Mouse (Mus musculus): ENCODE data around the gene Myo1b. TPM values are rescaled to one million over a fixed set of nuclear protein-coding genes. Genes with fewer than 3 reads are reported as not detected.
"Not testable (repeated sequence)": the region's sequence is repeated elsewhere in the genome, so short reads cannot be mapped to it uniquely, and the experiment has no call there.

Gene Myo1b
- total RNA-seq, 2 experiments from 2014 or later, result 63.2 to 64.2 TPM

- peak; percentile 38 to 67 for DNase-seq
Measured at GRCm38 (mm10) chr1:51895961-51896360, 19.9 kb downstream of the Myo1b start.

- no peak for DNase-seq
Measured at GRCm38 (mm10) chr1:51894721-51895120, 21.1 kb downstream of the Myo1b start.

DNA sequence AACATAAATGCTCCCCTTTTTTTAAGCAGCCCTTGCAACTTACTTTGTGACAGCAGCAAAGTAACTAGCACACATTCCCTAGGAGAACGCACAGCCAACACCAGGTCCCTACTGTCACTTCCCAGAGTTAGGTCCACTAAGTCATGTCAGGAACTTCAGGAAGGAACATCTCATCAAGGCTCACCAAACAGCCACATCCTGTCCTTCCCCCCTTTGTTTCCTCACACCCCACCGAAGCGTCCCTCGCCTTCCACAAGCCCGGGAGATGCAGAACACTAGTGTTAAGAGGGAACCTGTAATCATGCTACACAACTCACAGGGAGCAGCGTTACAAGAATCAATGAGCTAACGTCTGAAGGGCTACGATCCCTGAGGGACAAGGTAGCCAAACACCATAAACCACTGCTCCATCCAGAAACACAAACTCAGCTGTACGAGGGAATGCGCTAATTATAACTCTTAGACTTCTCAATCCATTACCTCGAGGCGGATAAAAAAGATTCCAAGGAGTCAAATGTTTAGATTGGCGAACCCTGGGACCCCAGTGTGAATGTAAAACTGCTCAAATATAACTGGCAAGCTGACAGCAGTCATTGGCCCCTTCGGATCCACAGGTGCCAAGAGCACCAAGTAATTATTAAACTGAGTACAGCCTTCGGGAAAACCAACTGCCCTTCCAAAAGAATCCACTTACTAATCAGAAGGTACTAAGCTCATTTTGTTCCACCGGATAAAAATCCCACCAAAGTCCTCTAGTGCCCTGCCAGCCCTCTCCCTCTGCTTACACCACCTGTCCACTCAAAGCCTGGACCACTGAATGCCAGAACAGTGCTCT, 22.1 kb downstream of the Myo1b start:
- DNase-seq, result no peak

- DNase-seq, result no peak
Measured at GRCm38 (mm10) chr1:51892005-51892404, 23.9 kb downstream of the Myo1b start.

- DNase-seq, result no peak
Measured at GRCm38 (mm10) chr1:51888046-51888813, 27.6 kb downstream of the Myo1b start.

GRCm38 (mm10) chr1:51885356-51885983, 30.4 kb downstream of the Myo1b start:
- DNase-seq, result no peak

GRCm38 (mm10) chr1:51883211-51883610, 32.7 kb downstream of the Myo1b start:
- DNase-seq, result no peak

DNA sequence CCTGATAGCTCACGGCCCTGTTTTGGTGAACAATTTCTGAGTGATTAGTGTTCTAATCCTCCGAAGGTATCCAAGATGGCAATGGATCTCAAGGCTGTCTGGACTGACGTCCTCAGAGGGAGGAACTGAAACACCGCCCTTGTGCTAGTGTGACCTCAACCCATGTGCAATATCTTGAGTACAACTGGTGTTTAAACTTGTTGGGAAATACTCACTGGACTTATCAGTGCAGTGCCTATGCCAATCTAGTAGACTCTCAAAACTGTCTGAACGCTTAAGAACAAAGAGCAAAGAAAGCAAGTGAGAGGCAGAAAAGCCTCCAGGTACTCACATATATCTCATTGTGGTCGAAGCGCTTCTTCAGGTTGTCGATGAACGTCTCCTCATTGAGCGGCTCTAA, 33.1 kb downstream of the Myo1b start:
- no peak for DNase-seq

DNA sequence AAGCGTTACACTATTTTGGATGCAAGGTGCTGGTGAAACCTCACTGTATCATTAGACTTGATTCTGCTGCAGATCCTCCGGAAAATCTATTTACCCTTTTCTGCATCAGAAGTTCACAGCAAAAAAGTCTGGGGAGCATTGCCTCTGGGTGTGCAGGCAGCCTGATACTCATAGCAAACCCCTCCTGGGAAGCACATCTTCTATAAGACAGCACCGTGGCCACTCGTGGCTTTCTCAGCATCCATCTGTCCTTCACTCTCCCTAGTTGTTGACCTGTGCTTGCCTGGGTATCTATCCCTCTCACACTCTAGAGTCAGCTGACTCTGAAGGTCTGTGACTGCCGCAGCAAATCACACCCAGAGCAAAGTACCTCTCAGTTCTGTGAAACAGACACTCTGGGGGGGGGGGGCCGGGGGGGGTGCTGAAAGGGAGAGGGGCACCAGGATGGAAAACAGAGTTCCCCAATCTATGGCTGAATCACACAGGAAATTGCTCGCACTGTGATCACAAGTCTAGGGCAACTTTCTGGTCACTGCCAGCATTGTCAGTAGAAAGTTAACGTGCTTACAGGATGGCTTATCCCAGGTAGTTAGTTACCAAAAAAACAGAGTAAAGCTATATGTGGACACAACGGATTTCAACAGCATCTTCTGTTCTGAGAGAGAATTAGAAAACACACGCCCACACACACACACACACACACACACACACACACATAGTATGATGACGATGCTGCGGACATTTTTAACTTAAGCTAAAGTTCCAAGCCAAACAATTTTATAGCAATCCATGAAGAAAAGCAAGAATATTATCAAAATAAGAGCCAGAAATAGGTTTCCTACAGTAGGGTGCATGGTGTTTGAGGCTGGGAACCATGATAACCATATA, 35.7 kb downstream of the Myo1b start:
- DNase-seq, result no peak

DNA sequence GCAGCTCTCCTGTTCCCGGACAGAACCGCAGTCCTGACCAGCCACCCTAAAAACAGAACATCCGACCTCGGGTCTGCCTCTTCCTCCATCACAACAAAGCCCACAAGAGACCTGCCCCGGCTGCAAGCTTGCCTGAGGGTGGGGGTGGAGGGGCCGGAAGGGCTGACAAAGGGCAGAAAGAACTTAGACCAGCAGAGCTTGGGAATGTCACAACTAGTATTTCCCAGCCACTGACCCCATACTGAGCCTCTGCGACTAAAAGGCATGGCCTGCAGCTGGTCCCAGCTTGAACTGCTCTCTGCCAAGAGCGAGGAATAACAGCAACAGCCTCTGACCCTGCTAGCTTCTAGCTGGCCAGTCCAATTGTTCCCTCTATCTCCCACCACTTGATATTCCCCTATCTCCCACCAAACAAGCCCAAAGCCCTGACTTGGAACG, 36.5 kb downstream of the Myo1b start:
- peak in 1 of 2 experiments; percentile 31 for DNase-seq

DNA sequence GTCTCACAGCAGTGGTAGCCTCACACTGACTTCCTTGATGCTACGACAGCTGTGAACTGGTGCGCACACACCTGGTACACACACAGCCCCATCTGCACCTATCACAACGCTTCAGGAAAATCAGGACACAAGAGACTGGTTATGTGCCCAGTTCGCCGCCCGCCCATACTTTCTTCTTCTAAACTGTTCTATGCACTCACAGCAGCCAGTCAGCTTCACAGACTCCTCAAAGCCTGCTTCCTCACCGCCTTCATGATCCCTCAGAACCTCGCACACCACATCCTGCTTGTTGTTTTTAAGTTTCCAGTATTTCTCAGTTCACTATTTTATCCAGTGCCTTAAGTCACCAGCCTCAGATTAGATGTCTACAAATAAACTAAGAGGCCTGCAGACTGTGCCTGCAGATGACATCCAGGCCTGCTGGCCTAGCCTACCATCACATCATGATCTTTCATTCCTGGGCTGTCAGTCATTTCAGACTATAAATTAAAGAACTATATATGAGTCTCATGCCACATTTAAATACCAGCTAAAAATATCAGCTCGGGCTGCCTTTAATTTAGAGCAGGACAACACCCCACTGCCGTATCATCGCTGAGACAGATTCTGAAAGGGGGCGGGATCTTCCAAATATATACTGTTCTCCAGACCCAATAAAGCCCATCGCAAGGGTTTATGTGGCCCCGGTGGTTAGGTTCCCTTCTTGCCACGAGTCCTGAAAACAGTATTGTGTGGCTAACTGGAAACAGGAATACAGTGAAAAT, 40.2 kb downstream of the Myo1b start:
- no peak for DNase-seq

DNA sequence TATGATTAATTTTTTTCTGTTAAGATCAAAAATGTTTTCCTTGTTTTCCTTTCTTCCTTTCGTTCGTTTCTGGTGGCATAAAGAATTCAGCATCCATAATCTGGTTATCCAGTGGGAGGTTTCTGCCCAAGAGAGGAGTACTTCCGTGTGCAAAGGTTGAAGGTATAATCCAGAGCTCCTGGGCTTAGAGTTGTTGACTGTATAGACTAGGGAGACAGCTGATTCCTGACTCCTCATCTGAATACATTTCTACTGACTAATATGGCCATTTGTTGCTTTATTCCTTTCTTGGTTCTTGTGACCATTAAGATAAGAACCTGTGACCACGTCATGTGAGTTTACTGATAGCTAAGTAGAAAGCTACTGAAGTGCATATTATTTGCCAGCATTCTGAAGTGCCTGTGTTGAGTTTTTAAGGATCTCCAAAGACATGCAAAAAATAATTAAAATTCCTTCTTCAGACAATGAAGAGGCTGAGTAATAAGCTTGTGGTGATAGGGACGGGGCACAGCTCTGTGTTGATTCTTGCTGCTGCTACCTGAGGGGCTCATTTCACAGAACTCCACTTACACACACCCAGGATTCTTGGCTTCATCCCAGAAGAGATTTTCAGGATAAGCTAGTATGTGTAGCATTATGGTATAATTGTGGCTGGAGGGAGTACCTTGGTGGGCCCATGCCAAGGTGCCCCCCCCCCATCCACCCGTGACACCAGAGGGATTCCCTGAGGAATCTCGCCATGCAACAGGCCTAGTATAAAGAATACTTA, 43.2 kb downstream of the Myo1b start:
- no peak for DNase-seq

- DNase-seq, result not testable (repeated sequence)
Measured at GRCm38 (mm10) chr1:51871234-51871633, 44.6 kb downstream of the Myo1b start.

GRCm38 (mm10) chr1:51862828-51863421, 52.9 kb downstream of the Myo1b start:
- DNase-seq, result no peak

DNA sequence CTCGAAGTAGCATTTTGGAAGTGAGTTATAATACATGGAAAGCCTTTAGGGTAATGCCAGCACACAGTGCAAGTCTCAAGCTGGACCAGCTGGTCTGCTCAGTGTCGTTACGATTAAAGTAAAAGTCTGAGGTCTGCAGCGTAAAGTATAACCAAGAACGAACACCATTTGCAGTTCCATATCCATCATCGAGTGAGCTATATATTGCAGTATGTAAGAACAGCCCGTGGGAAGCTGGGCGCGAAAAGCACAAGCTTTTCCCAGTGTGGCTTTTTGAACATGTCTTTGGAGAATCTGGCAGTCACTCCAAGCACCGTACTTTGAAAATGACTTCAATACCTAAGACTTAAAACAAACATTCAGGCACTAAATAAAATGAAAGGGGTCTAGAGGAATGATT, 55.0 kb downstream of the Myo1b start:
- DNase-seq, result no peak

DNA sequence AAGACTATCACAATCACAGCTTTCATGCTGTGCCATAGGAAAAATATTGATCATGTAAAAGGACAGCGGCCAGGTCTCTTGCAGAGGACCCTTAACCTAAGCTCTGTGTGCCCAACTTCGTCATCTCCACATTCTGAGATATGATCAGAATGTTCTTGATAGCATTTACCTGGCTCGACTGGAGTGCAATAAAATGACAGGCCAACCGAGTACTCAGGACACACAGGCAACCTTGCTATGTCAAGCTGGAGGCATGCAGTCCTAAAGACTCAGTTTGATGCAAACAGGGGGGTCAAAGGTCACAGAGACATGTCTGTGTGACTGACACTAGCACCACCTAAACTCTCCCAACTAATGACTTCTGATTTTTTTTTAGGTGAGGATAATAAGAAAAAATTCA, 58.9 kb downstream of the Myo1b start:
- no peak for DNase-seq

DNA sequence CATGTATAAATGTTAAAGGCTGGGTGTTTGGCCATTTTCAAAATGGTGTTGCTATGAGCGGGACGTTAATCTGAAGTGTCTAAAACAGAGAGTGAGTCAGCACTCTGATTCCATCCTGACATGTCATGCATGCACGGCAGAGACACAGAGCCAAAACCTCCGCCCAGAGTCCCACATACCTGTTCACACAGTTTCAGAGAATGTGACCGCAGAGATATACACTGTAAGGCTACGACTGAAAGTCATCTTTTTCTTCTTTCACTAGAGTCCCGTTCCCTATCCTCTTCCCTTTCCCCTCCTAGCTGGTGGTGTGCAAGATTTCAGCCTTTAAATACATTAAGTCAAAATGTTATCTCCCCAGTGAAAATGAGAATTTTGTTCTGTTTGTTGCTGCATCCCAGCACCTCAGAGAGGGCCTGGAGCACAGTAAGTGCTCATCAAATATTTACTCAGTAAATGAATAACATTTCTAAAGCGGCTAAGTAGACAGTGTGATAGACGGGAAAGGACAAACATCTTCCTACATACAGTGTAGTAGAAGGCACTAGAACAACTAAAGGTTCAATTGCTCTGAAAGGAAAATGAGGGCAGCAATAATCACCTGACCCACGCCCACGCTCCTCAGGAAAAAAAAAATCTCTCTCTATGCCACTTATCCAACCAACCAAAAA, 59.5 kb downstream of the Myo1b start:
- no peak for DNase-seq

DNA sequence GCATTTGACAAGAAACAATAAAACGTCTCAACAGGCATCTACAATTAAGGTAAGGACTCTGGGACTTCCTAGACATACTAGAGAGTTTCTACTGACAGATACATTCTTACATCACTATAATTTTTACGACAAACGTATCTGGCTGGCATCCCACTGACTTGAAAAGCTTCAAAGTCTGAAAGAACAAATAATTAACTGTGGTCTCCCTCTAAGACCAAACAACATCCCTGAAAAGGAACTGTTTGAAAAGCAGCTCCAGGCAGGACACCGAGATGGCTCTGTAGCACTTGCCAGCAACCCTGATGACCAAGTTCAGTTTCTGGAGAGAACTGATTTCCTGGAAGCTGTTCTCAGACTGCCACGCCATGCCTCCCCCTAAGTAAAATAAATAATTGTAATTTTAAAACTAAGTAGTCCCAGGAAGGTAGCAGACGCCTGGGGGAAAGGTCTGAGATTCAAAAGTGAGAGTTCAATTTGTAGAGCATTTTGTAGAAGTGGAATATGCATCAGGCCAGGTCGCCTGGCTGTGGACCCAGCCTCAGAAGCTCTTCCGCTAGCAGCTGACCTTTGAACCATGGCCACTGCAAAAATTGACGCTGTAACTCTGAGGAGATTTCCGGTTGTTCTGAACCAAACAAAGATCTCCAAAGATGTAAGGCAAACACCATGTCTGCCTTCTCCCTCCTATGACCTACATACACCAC, 60.2 kb downstream of the Myo1b start:
- peak in 1 of 2 experiments; percentile 16 for DNase-seq

DNA sequence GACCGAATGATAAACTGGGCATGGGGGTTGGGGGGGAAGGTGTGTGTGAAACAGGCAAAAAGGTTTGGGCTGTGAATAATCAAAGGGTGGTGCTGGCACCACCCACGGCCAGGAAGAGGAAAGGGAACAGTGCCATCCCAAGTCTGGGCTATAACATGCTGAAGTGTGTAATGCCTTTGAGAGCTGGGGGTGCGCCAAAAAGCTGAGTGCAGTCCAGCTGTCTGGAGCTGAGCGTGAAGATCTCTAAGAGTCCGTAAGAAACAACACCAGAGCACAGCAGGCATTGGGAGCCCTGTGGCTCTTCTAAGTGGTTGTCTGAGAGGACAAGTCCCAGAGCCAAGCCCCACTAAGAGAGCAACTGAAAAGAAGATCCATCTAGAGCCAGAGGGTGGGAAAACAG, 63.6 kb downstream of the Myo1b start:
- no peak for DNase-seq

All from adrenal gland, postnatal 36 days (tissue).